Mouse (Mus musculus): Measurements from ENCODE around the gene Haus7. TPM values are rescaled to one million over a fixed set of nuclear protein-coding genes. Genes with fewer than 3 reads are reported as not detected.

Gene Haus7
- total and polyA plus RNA-seq, 3 experiments = 4.3 to 6.0 (median 5.5) TPM

DNA sequence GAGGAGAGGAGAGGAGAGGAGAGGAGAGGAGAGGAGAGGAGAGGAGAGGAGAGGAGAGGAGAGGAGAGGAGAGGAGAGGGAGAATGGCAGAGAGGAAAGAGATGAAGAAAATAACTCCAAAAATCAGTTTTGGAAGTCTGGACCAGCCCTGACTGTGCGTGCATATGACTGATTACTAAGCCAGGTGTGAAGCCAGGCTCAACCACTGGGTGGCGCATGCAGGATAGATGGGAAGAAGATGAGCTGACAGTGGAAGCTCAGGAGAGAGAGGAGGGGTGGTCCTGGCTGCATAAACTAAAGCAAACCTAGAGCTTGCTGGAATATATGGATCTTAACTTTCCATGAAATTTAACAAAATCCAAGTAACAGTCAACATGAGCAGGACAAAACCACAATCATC is 6.9 kb downstream of the Haus7 start:
- no peaks in the 10 kb centered on the region for H3K4me1 ChIP-seq (ENCODE audit: control insufficient read depth, insufficient read depth, low read length)
- no peak overlapping the region for H3K4me3 ChIP-seq
- no peaks in the 10 kb centered on the region for H3K79me2 ChIP-seq (replicated peaks; ENCODE audit: control insufficient read depth, insufficient read depth, low read length)
- DNase-seq = peak; percentile 35 to 77
- H3K36me3 ChIP-seq (ENCODE audit: control insufficient read depth, insufficient read depth, low read length) = no peaks in the 10 kb centered on the region
- intact Hi-C loops (cut with DNase I) = loop anchor here (1.0 to 10.0 kb wide), 4 partner anchors 41 to 447 kb away; no protein-coding TSS in a partner anchor
- H3K27me3 ChIP-seq (ENCODE audit: control insufficient read depth, insufficient read depth, low read length) = no peaks in the 10 kb centered on the region
- 23% methylated on average over 2 of the region's 2 CpGs for WGBS
- H3K27ac ChIP-seq = no peak overlapping the region
- H3K9ac ChIP-seq (ENCODE audit: low read depth, low read length) = no peak overlapping the region
- TF ChIP-seq CTCF (IDR thresholded peaks at IDR 0.05) (peak; percentile 79), EP300 (IDR thresholded peaks at IDR 0.05; ENCODE audit: insufficient read depth, low read depth, low read length) (no peak), POLR2A (IDR thresholded peaks at IDR 0.05; ENCODE audit: insufficient read depth, low read depth, low read length) (no peak)

DNA sequence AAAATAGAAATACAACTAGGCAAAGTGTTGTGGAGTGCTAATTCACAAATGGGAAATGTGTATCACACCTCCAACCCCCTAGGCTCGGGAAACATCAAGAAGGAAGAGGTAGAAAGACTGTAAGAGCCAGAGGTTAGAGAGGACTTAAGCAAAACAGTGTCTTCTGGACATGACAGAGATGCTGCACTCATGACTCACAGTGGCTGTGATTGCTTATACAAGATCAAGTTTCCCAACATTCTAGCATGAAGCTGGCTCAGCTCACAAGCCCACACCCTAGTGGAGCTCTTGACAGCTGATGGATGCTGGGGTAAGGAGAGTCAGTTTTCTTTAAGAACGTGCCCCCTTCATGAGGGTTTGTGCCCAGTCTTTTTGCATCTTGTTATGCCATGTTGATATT is 17.4 kb downstream of the Haus7 start:
- no peaks in the 10 kb centered on the region for H3K79me2 ChIP-seq (replicated peaks; ENCODE audit: control insufficient read depth, insufficient read depth, low read length)
- no peaks in the 10 kb centered on the region for H3K27me3 ChIP-seq (ENCODE audit: control insufficient read depth, insufficient read depth, low read length)
- H3K27ac ChIP-seq = no peak overlapping the region
- no peak for TF ChIP-seq CTCF (IDR thresholded peaks at IDR 0.05)
- TF ChIP-seq POLR2A (IDR thresholded peaks at IDR 0.05; ENCODE audit: insufficient read depth, low read depth, low read length) = no peak
- no peak for TF ChIP-seq EP300 (IDR thresholded peaks at IDR 0.05; ENCODE audit: insufficient read depth, low read depth, low read length)
- H3K9ac ChIP-seq (ENCODE audit: low read depth, low read length) = no peak overlapping the region
- H3K4me1 ChIP-seq (ENCODE audit: control insufficient read depth, insufficient read depth, low read length) = no peaks in the 10 kb centered on the region
- no peak overlapping the region for H3K4me3 ChIP-seq
- intact Hi-C loops (cut with DNase I) = no loop called here
- WGBS = 71% methylated on average over 2 of the region's 2 CpGs
- H3K36me3 ChIP-seq (ENCODE audit: control insufficient read depth, insufficient read depth, low read length) = no peaks in the 10 kb centered on the region
- no peak for DNase-seq

DNA sequence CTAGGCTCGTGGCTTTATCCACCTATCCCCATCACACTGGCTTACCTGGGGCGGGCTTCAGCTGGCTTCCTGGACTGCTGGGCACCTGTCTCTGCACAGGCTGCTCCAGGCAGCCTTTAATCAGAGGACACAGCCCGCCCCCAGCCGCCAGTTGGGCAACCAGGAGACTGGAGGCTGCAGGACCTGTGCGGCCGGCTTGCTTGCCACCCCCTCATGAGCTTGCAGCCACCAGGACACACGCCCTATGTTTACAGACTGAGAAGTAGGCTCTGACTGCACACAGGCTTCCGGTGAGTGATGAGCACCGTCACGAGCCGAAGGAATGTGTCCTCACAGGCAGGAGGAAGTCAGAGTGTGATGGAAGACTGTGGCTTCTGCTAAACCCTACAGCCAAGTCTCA is 23.6 kb downstream of the Haus7 start, which contains the start of gene Trex2:
Trex2 (minus strand) TSS at position 93 of the 400 bp plus-strand sequence.
- Histone ChIP-seq H3K9ac (ENCODE audit: low read depth, low read length) (no peak within 1 kb of the TSS), H3K36me3 (ENCODE audit: control insufficient read depth, insufficient read depth, low read length) (no peaks in the 10 kb centered on the region), H3K4me3 (no peak within 1 kb of the TSS), H3K27ac (no peak within 1 kb of the TSS), H3K4me1 (ENCODE audit: control insufficient read depth, insufficient read depth, low read length) (no peaks in the 10 kb centered on the region), H3K27me3 (ENCODE audit: control insufficient read depth, insufficient read depth, low read length) (no peaks in the 10 kb centered on the region), H3K79me2 (replicated peaks; ENCODE audit: control insufficient read depth, insufficient read depth, low read length) (no peaks in the 10 kb centered on the region)
- intact Hi-C loops (cut with DNase I) = no loop called here
- no peak for TF ChIP-seq EP300 (IDR thresholded peaks at IDR 0.05; ENCODE audit: insufficient read depth, low read depth, low read length)
- TF ChIP-seq POLR2A (IDR thresholded peaks at IDR 0.05; ENCODE audit: insufficient read depth, low read depth, low read length) = no peak
- TF ChIP-seq CTCF (IDR thresholded peaks at IDR 0.05) = no peak
- 73% methylated on average over 11 of the region's 11 CpGs for WGBS
- DNase-seq = no peak

DNA sequence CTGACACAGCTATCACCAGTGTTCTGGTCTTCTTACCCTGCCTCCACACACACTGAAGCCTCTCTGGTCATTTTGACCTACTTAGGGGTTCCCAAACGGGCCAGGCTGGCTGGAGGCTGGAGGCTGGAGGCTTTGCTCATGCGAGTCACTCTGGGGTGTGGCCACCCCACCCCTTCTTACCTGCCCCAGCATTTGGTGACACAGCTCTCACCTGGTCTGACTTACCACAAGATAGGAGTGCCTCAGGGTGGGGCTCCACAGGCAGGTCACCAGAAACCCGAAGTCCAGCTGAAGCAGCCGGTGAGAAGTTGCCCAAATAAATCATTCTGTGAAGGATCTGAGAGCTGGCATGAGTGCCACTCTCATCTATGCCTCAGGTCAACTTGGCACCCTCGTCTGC is 26.0 kb downstream of the Haus7 start:
- intact Hi-C loops (cut with DNase I) = loop anchor here (5.0 kb wide), 1 partner anchor 121 kb away; no protein-coding TSS in a partner anchor
- no peak for DNase-seq
- H3K27me3 ChIP-seq (ENCODE audit: control insufficient read depth, insufficient read depth, low read length) = no peaks in the 10 kb centered on the region
- no peaks in the 10 kb centered on the region for H3K79me2 ChIP-seq (replicated peaks; ENCODE audit: control insufficient read depth, insufficient read depth, low read length)
- H3K36me3 ChIP-seq (ENCODE audit: control insufficient read depth, insufficient read depth, low read length) = no peaks in the 10 kb centered on the region
- WGBS = 80% methylated on average over 5 of the region's 5 CpGs
- no peak overlapping the region for H3K4me3 ChIP-seq
- H3K9ac ChIP-seq (ENCODE audit: low read depth, low read length) = no peak overlapping the region
- no peaks in the 10 kb centered on the region for H3K4me1 ChIP-seq (ENCODE audit: control insufficient read depth, insufficient read depth, low read length)
- H3K27ac ChIP-seq = no peak overlapping the region
- TF ChIP-seq EP300 (IDR thresholded peaks at IDR 0.05; ENCODE audit: insufficient read depth, low read depth, low read length) = no peak
- TF ChIP-seq CTCF (IDR thresholded peaks at IDR 0.05) = no peak
- TF ChIP-seq POLR2A (IDR thresholded peaks at IDR 0.05; ENCODE audit: insufficient read depth, low read depth, low read length) = no peak

DNA sequence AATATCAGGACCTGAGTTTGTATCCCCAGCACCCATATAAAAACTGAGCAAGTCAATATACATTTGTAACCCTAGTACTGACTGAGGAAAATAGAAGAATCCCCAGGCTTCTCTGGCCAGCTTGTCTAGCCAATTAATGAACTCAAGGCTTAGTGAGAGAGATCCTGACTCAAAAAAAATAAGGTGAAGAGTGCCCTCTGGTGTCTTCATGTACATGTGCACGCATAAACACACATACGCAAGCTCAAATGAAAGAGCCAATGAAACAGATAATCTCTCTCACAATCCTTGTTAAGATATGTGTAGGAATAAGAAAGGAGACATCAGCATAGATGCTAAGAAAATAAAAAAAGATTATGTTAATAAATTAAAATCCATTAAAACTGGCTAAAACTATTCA is 28.8 kb downstream of the Haus7 start:
- Histone ChIP-seq H3K36me3 (ENCODE audit: control insufficient read depth, insufficient read depth, low read length) (no peaks in the 10 kb centered on the region), H3K4me1 (ENCODE audit: control insufficient read depth, insufficient read depth, low read length) (no peaks in the 10 kb centered on the region), H3K4me3 (no peak overlapping the region), H3K27me3 (ENCODE audit: control insufficient read depth, insufficient read depth, low read length) (no peaks in the 10 kb centered on the region), H3K27ac (no peak overlapping the region), H3K79me2 (replicated peaks; ENCODE audit: control insufficient read depth, insufficient read depth, low read length) (no peaks in the 10 kb centered on the region), H3K9ac (ENCODE audit: low read depth, low read length) (no peak overlapping the region)
- DNase-seq = no peak
- intact Hi-C loops (cut with DNase I) = loop anchor here (5.0 kb wide), 1 partner anchor 118 kb away; no protein-coding TSS in a partner anchor
- TF ChIP-seq POLR2A (IDR thresholded peaks at IDR 0.05; ENCODE audit: insufficient read depth, low read depth, low read length) (no peak), CTCF (IDR thresholded peaks at IDR 0.05) (peak; percentile 51)
- WGBS = 77% methylated on average over 2 of the region's 2 CpGs

DNA sequence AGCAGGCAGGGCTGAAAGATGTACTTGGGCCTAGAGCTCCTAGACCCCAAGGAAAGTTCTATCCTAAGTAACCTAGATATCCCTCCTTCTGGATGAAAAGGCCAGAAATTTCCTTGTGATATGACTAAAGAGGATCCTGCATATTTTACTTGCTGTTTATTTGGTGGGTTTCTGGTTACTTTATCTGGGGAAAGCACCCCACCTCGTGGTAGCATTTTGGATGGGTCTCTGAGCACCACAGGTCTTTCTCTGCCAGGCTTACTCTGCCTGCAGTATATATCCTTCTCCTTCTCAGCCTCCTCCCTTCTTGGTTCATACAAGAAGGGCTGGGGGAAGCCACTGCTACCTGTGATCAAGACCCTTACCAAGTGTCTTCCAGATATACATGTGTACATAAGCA is 46.1 kb downstream of the Haus7 start:
- Histone ChIP-seq H3K27me3 (ENCODE audit: control insufficient read depth, insufficient read depth, low read length) (0 out of 2 replicates have a peak, but pooled peaks cover 3% of the 10 kb centered on the region), H3K27ac (no peak overlapping the region), H3K9ac (ENCODE audit: low read depth, low read length) (no peak overlapping the region), H3K36me3 (ENCODE audit: control insufficient read depth, insufficient read depth, low read length) (no peaks in the 10 kb centered on the region), H3K79me2 (replicated peaks; ENCODE audit: control insufficient read depth, insufficient read depth, low read length) (no peaks in the 10 kb centered on the region), H3K4me1 (ENCODE audit: control insufficient read depth, insufficient read depth, low read length) (no peaks in the 10 kb centered on the region), H3K4me3 (no peak overlapping the region)
- 18% methylated on average over 1 of the region's 1 CpGs for whole genome bisulfite sequencing
- intact Hi-C loops (cut with DNase I) = no loop called here
- DNase-seq = no peak
- no peak for TF ChIP-seq CTCF (IDR thresholded peaks at IDR 0.05)
- no peak for TF ChIP-seq EP300 (IDR thresholded peaks at IDR 0.05; ENCODE audit: insufficient read depth, low read depth, low read length)
- TF ChIP-seq POLR2A (IDR thresholded peaks at IDR 0.05; ENCODE audit: insufficient read depth, low read depth, low read length) = no peak
